Mouse (Mus musculus) limb, embryonic 14.5 days (tissue): ENCODE results near the gene Mcoln2. TPM values are rescaled to one million over a fixed set of nuclear protein-coding genes. Genes with fewer than 3 reads are reported as not detected.

Experiments
- ATAC-seq: fragments of 200-750 bp; cut with Nextera tagmentation; 2 replicates; pipeline ENCODE4 v1.8.0; 2017; ENCODE audit warnings: low read depth, moderate number of reproducible peaks, moderate TSS enrichment; ENCODE audit not compliant: low FRiP score
- DNase-seq: peaks from one replicate; pipeline ENCODE4 v3.0.0-alpha.2; 2015; ENCODE audit warnings: low spot score
- H3K27ac ChIP-seq: fragments of 300-500 bp; sonication (generic); replicated peaks from 2 replicates; pipeline ENCODE4 v1.5.1; 2014; ENCODE audit warnings: low read depth, mild to moderate bottlenecking, low read length, moderate library complexity, mixed read lengths
- H3K27me3 ChIP-seq: fragments of 300-500 bp; sonication (generic); 2 replicates; pipeline ENCODE4 v1.6.1; 2014; ENCODE audit warnings: low read length, mixed read lengths; ENCODE audit not compliant: control insufficient read depth, insufficient read depth
- H3K36me3 ChIP-seq: fragments of 300-500 bp; sonication (generic); 2 replicates; pipeline ENCODE4 v1.6.1; 2014; ENCODE audit warnings: mild to moderate bottlenecking, low read length, moderate library complexity, mixed read lengths; ENCODE audit not compliant: control insufficient read depth, insufficient read depth
- H3K4me1 ChIP-seq: fragments of 300-500 bp; sonication (generic); 2 replicates; pipeline ENCODE4 v1.6.1; 2014; ENCODE audit warnings: antibody characterized with exemption, low read length, mixed read lengths; ENCODE audit not compliant: control insufficient read depth, insufficient read depth
- H3K4me2 ChIP-seq: fragments of 300-500 bp; sonication (generic); replicated peaks from 2 replicates; pipeline ENCODE4 v1.6.1; 2014; ENCODE audit warnings: low read depth, mild to moderate bottlenecking, low read length, moderate library complexity; ENCODE audit not compliant: severe bottlenecking
- H3K4me3 ChIP-seq: fragments of 300-500 bp; sonication (generic); replicated peaks from 2 replicates; pipeline ENCODE4 v1.5.1; 2014; ENCODE audit warnings: low read length
- H3K9ac ChIP-seq: fragments of 300-500 bp; sonication (generic); 2 replicates; pipeline ENCODE4 v1.6.1; 2014; ENCODE audit warnings: mild to moderate bottlenecking, low read depth, low read length, moderate library complexity; ENCODE audit not compliant: severe bottlenecking
- H3K9me3 ChIP-seq: fragments of 300-500 bp; sonication (generic); 2 replicates; pipeline ENCODE4 v1.6.1; 2016; ENCODE audit warnings: low read length; ENCODE audit not compliant: control insufficient read depth
- POLR2A ChIP-seq: fragments of 200-500 bp; IDR thresholded peaks from 2 replicates; pipeline ENCODE4 v1.8.0; 2012; ENCODE audit warnings: inconsistent platforms, mild to moderate bottlenecking, moderate library complexity, borderline replicate concordance; ENCODE audit not compliant: insufficient read depth, insufficient read length; ENCODE audit errors: extremely low read depth
- WGBS: fragments of 180-500 bp; shearing (Covaris S2); extraction: QIAGEN DNeasy Blood & Tissue Kit; methylation state at CpG from one replicate; pipeline ENCODE4 v1.1.7; 2014; 5-methylcytosine and 5-hydroxymethylcytosine counted together
- polyA plus RNA-seq, 2 experiments: library from polyadenylated mRNA; depleted of rRNA in 1 of 2; stranded (reverse) in 1 of 2; unstranded in 1 of 2; fragments of >200 nt; fragmentation: Nextera tagmentation in 1 of 2; extraction: Ambion mirVana in 1 of 2; gene quantifications; 2 replicates each; pipeline versions ENCODE4 v1.2.1 to v1.2.3; 2012 to 2014

Gene Mcoln2
- polyA plus RNA-seq, 2 experiments, result 2.0 to 3.6 TPM

DNA sequence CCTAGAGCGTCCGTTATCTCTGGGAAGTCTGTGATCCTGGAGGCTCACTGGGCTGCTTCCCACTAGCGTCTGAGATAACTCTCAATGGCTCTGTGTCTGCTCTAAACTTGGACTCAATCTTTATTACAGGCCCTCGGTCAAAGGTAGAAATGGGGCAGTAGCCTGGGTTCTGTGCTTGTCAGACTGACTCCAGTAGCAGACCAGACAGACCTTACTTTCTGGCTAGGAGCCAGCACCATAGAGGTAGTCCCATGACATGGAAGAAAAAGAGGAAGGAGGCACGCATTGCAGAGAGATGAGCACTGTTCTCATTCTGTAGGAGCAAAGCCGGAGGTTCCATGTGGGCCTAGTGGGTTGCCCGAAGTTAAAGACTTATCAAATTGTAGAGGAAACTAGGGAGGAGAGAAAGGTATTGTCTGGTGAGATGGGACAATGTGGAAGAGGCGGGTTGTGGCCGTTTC, 31.6 kb upstream of the Mcoln2 start:
- ATAC-seq (no peak), DNase-seq (no peak)
- 61% methylated on average over 9 of the region's 9 CpGs for WGBS
- peaks cover 16% of the 10 kb centered on the region; the same call in 1 of the 2 replicates for H3K4me1 ChIP-seq
- no peak overlapping the region for H3K9ac ChIP-seq
- no peak overlapping the region for H3K4me3 ChIP-seq
- no peak overlapping the region for H3K27ac ChIP-seq
- no peaks in the 10 kb centered on the region for H3K36me3 ChIP-seq
- TF ChIP-seq POLR2A, result no peak
- H3K27me3 ChIP-seq, result peaks cover 9% of the 10 kb centered on the region; the same call in 1 of the 2 replicates
- H3K9me3 ChIP-seq, result no peaks in the 10 kb centered on the region
- H3K4me2 ChIP-seq, result no peak overlapping the region

DNA sequence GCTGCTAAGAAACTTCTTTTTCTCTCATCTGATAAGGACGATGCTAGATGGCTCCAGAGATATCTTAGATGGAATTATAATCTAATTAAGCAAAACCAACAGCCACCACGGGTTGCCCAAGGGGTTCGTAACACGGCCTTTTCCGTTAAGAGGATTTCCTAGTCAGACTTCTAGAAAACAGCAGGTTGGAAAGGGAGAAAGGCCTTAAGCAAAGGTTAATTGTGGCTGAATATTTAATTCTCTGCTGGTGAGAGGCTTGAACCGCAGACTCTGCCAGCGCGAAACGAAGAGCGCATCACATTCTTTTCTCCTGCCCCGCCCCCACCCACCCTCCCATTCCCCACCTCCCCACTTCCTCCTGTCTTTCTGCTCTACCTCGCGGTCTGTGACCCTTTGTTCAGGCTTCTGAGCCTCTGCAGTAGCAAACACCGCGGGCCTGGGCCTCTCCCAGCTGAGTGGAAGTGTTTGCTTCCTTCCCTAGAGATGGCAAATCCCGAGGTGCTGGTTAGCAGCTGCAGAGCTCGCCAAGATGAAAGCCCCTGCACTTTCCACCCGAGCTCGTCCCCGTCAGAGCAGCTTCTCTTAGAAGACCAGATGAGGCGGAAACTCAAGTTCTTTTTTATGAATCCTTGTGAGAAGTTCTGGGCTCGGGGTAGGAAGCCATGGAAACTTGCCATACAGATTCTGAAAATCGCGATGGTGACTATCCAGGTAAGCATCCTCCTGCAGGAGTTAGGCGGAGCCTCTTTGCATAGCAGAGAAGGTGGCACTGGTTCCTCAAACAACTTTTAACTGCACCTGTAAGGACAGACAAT, 28.1 kb upstream of the Mcoln2 start:
- H3K27ac ChIP-seq, result 0 out of 2 replicates have a peak overlapping the region, but pooled peaks have one; percentile 48
- WGBS, result 13% methylated on average over 25 of the region's 25 CpGs

DNA sequence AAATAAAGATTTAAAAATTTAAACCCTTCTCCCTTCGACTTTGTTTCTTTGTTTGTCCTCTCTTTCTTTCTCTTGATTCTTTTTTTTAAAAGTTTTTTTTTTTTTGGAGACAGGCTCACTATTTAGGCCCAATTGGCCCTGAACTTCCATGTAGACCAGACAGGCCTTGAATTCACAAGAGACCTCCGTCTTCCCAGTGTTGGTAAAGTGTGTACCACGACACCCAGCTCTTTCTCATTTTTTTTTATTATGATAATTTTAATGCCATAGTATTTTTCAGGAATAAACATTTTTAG, 27.6 kb upstream of the Mcoln2 start:
- Histone ChIP-seq H3K4me3 (no peak overlapping the region), H3K9me3 (no peaks in the 10 kb centered on the region), H3K27me3 (peaks cover 7% of the 10 kb centered on the region; the same call in 1 of the 2 replicates), H3K27ac (no peak overlapping the region), H3K36me3 (no peaks in the 10 kb centered on the region), H3K4me2 (peak overlapping the region; percentile 45; the same call in 1 of the 2 replicates), H3K4me1 (peaks cover 19% of the 10 kb centered on the region; the same call in 1 of the 2 replicates), H3K9ac (0 out of 2 replicates have a peak overlapping the region, but pooled peaks have one; percentile 44)
- DNase-seq (no peak), ATAC-seq (no peak)
- WGBS, result 52% methylated on average over 3 of the region's 3 CpGs
- TF ChIP-seq POLR2A, result no peak

More for the DNA sequence above, 28.1 kb upstream of the Mcoln2 start:
- H3K27me3 ChIP-seq, result peaks cover 9% of the 10 kb centered on the region; the same call in 1 of the 2 replicates
- peak overlapping the region; percentile 45 for H3K4me2 ChIP-seq
- H3K9ac ChIP-seq, result peak overlapping the region; percentile 44
- peaks cover 19% of the 10 kb centered on the region; the same call in 1 of the 2 replicates for H3K4me1 ChIP-seq
- DNase-seq (no peak), ATAC-seq (peak; percentile 26; the same call in 1 of the 2 replicates)
- H3K36me3 ChIP-seq, result no peaks in the 10 kb centered on the region
- TF ChIP-seq POLR2A, result no peak
- peak overlapping the region; percentile 10; the same call in 1 of the 2 replicates for H3K4me3 ChIP-seq
- H3K9me3 ChIP-seq, result no peaks in the 10 kb centered on the region

DNA sequence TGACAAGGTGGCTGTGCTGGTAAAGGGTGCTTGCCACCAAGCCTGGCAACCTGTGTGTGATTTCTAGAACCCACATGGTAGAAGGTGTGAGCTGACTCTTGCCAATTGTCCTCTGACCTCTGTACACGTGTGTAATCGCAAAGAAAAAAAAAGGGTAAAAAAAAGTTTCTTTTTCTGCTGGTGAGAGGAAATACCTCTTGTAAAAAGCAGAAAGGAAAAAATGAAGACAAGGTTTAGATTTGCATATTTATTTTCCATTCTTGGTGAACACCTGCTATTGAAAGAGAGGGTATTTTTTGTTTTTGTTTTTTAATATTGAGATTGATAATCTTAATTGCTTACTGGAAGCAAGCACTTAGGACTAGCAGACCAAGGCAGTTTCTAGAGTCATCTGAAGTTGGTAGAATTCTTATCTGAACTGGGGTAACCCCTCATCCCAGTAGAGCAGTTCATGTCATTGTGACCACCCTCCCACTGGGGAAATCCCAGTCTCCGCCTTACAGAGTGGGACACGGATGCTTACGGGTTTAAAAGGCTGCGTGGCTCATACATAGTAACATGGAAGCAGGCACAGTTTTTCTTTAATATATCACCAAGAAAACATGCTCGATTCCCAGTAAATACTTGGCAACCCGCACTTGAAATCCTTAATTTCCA, 26.7 kb upstream of the Mcoln2 start:
- Histone ChIP-seq H3K4me1 (peaks cover 11% of the 10 kb centered on the region; the same call in 1 of the 2 replicates), H3K27me3 (no peaks in the 10 kb centered on the region), H3K9ac (no peak overlapping the region), H3K4me2 (no peak overlapping the region), H3K9me3 (no peaks in the 10 kb centered on the region), H3K4me3 (no peak overlapping the region), H3K36me3 (no peaks in the 10 kb centered on the region), H3K27ac (no peak overlapping the region)
- no peak for ATAC-seq
- TF ChIP-seq POLR2A, result no peak
- 72% methylated on average over 8 of the region's 8 CpGs for WGBS
- DNase-seq, result no peak

DNA sequence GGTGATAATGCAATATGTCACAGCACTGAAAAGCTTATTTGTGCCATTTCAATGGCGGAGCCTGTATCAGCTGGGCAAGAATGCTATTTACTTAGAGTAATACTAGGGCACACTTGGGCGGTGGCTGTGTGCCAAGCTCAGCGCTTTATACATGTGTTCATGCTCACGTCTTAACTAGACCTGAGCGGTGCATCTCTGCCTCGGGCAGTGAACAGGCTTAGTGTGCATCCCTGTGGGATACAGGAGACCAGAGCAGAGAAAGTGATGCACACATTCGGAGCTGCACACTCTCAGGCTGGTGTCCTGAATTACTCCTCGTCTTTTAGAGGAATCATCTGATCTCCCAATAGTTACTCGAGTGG, 26.2 kb upstream of the Mcoln2 start:
- DNase-seq (no peak), ATAC-seq (no peak)
- no peaks in the 10 kb centered on the region for H3K36me3 ChIP-seq
- no peaks in the 10 kb centered on the region for H3K27me3 ChIP-seq
- no peak overlapping the region for H3K4me2 ChIP-seq
- TF ChIP-seq POLR2A, result no peak
- no peak overlapping the region for H3K9ac ChIP-seq
- H3K9me3 ChIP-seq, result no peaks in the 10 kb centered on the region
- H3K4me1 ChIP-seq, result peaks cover 11% of the 10 kb centered on the region; the same call in 1 of the 2 replicates
- H3K27ac ChIP-seq, result no peak overlapping the region
- H3K4me3 ChIP-seq, result no peak overlapping the region
- WGBS, result 56% methylated on average over 9 of the region's 9 CpGs
